Mouse (Mus musculus): ENCODE measurements around the gene Capn9. TPM values are rescaled to one million over a fixed set of nuclear protein-coding genes. Genes with fewer than 3 reads are reported as not detected.
A peak's percentile ranks its signal among the peaks of the same experiment; 100 is the strongest.

Gene Capn9
- polyA plus RNA-seq, 1 experiment: not detected

DNA sequence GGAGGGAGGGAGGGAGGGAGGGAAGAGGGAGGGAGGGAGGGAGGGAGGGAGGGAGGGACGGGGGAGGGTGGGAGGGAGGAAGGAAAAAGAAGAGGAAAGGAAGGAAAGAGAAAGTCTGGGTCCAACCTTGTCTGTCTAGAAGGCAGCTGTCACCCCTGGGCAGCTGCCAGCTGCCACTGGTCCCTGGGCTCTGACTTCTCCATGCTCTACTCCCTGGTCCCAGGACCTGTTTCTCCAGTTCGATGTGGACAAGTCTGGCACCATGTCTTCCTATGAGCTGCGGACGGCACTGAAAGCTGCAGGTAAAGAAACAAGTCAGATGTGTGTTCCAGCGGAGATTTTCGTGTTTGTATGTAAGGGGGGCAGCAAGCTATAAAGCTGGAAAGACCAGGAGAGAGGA lies 38.4 kb downstream of the Capn9 start:
- WGBS: 74% methylated on average over 5 of the region's 6 CpGs
- H3K4me1 ChIP-seq (ENCODE audit: control insufficient read depth, insufficient read depth, low read length): no peaks in the 10 kb centered on the region
- no peak for TF ChIP-seq CTCF (IDR thresholded peaks at IDR 0.05; ENCODE audit: control insufficient read depth, insufficient read depth, low read length)
- TF ChIP-seq POLR2A (IDR thresholded peaks at IDR 0.05; ENCODE audit: borderline replicate concordance, control insufficient read depth, low read depth, low read length): no peak
- H3K27ac ChIP-seq (ENCODE audit: control insufficient read depth, insufficient read depth, low read depth, low read length, poor library complexity): no peak overlapping the region
- H3K4me3 ChIP-seq (replicated peaks; ENCODE audit: control insufficient read depth, low read depth, low read length): no peak overlapping the region

DNA sequence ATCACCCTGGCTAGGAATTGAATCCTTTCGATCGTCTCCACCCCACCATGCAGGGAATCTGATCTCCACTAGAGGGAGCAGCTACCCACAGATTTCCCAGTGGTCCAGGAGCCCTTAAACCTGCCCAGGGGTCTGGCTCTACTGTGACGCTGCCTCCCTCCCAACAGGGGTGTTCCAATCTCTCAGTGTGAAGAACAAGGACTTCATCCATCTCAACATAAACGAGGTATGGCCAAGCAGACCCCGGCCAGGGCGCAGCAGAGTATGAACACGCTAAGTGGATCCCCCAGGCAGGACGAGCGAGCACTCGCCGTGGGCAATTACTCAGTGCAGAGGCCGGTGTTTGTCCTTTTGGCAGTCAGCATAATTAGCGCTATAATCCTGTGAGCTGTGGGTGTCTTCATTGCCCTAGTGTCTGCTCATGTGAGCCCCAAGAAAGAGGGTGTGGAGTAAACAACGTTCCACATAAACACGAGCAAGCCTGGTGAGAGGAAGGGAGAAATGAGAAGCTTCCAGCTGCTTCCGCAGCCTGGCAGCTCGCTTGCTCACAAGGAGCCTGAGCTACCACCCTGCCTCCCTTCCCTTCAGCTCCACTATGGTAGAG lies 41.5 kb downstream of the Capn9 start:
- no peak overlapping the region for H3K27ac ChIP-seq (ENCODE audit: control insufficient read depth, insufficient read depth, low read depth, low read length, poor library complexity)
- 7% methylated on average over 17 of the region's 17 CpGs for WGBS
- H3K4me3 ChIP-seq (replicated peaks; ENCODE audit: control insufficient read depth, low read depth, low read length): peak overlapping the region; percentile 13
- no peaks in the 10 kb centered on the region for H3K4me1 ChIP-seq (ENCODE audit: control insufficient read depth, insufficient read depth, low read length)
- no peak for TF ChIP-seq POLR2A (IDR thresholded peaks at IDR 0.05; ENCODE audit: borderline replicate concordance, control insufficient read depth, low read depth, low read length)
- peak; percentile 76 for TF ChIP-seq CTCF (IDR thresholded peaks at IDR 0.05; ENCODE audit: control insufficient read depth, insufficient read depth, low read length)

DNA sequence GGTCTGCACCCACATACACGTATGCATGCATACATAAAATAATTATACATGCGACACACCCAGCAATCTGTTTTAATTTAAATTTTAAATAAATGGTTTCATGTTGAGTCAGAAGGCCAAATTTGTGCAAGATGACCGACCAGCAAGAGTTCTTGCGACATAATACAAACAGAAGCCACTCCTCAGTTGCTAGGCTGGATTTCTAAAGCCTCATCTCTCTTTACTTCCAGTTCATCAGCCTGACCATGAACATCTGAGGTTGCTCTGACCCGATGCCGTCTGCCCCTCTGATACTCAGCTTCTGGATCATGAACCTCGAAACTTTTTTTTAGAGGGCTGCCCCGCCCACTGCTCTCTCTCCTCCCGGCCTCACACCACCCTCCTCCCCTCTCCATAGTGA lies 42.3 kb downstream of the Capn9 start:
- H3K4me1 ChIP-seq (ENCODE audit: control insufficient read depth, insufficient read depth, low read length): no peaks in the 10 kb centered on the region
- 47% methylated on average over 9 of the region's 9 CpGs for WGBS
- TF ChIP-seq POLR2A (IDR thresholded peaks at IDR 0.05; ENCODE audit: borderline replicate concordance, control insufficient read depth, low read depth, low read length) (no peak), CTCF (IDR thresholded peaks at IDR 0.05; ENCODE audit: control insufficient read depth, insufficient read depth, low read length) (no peak)
- H3K27ac ChIP-seq (ENCODE audit: control insufficient read depth, insufficient read depth, low read depth, low read length, poor library complexity): no peak overlapping the region
- H3K4me3 ChIP-seq (replicated peaks; ENCODE audit: control insufficient read depth, low read depth, low read length): no peak overlapping the region

DNA sequence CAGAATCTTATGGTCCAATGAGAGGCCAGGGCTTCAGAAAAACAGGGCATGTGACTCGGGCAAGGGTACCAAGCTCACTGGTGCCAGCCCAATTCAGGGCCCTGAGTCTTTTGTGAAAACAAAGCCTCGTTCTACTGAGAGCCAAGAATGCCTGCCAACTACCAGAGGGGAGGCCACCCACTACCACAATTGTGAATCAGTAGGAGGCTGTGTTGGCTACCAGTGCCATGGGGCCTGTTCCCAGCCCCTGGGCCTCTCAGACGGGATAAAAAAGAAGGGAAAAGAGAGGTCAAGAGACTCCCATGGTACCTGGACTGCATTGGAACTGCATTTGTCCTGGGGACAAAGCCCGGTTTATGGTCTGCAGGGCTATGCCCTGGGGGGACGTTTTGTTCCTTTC lies 45.3 kb downstream of the Capn9 start:
- no peak overlapping the region for H3K4me3 ChIP-seq (replicated peaks; ENCODE audit: control insufficient read depth, low read depth, low read length)
- no peak overlapping the region for H3K27ac ChIP-seq (ENCODE audit: control insufficient read depth, insufficient read depth, low read depth, low read length, poor library complexity)
- TF ChIP-seq POLR2A (IDR thresholded peaks at IDR 0.05; ENCODE audit: borderline replicate concordance, control insufficient read depth, low read depth, low read length) (no peak), CTCF (IDR thresholded peaks at IDR 0.05; ENCODE audit: control insufficient read depth, insufficient read depth, low read length) (no peak)
- 65% methylated on average over 5 of the region's 5 CpGs for WGBS
- no peaks in the 10 kb centered on the region for H3K4me1 ChIP-seq (ENCODE audit: control insufficient read depth, insufficient read depth, low read length)

DNA sequence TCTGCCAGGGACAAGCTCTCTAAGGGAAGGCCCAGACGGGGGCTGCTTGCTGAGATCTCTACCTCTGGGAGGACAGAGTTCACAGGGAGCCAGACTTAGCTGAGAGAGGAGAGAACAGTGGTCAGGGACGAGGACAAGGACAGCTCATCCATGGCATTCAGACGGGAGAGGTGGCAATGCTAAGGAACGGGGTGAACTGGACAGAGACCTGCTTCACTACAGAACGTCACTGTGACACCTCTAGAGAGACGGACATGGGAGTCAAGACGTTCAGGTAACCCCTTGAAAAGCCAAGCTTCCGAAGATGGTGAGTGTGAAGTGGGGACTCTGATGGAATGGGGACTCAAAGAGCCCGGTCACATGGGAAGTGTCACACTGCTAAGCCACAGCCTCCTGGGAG lies 50.3 kb downstream of the Capn9 start:
- TF ChIP-seq POLR2A (IDR thresholded peaks at IDR 0.05; ENCODE audit: borderline replicate concordance, control insufficient read depth, low read depth, low read length): no peak
- no peak for TF ChIP-seq CTCF (IDR thresholded peaks at IDR 0.05; ENCODE audit: control insufficient read depth, insufficient read depth, low read length)
- no peaks in the 10 kb centered on the region for H3K4me1 ChIP-seq (ENCODE audit: control insufficient read depth, insufficient read depth, low read length)
- WGBS: 82% methylated on average over 9 of the region's 9 CpGs
- no peak overlapping the region for H3K27ac ChIP-seq (ENCODE audit: control insufficient read depth, insufficient read depth, low read depth, low read length, poor library complexity)
- no peak overlapping the region for H3K4me3 ChIP-seq (replicated peaks; ENCODE audit: control insufficient read depth, low read depth, low read length)

DNA sequence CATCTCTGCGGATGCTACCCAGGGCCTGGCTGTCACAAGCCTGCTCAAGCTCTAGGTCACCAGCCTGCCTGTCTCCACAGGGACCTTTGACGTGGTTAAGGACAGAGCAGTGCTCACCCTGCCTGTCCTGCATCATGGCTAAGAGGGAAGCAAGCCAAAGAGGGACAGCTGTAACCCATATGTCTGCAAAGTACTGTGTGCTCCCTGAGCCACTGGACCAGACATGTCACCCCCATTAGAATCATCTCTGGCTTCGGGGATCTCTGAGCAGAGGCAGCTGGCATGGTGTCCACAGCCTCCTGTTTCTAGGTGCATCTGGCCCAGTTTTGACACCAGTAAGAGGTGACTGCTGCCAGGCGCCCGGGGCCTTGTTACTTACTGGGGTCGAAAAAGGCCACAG lies 54.6 kb downstream of the Capn9 start:
- Histone ChIP-seq H3K4me1 (ENCODE audit: control insufficient read depth, insufficient read depth, low read length) (no peaks in the 10 kb centered on the region), H3K27ac (ENCODE audit: control insufficient read depth, insufficient read depth, low read depth, low read length, poor library complexity) (no peak overlapping the region), H3K4me3 (replicated peaks; ENCODE audit: control insufficient read depth, low read depth, low read length) (no peak overlapping the region)
- no peak for TF ChIP-seq POLR2A (IDR thresholded peaks at IDR 0.05; ENCODE audit: borderline replicate concordance, control insufficient read depth, low read depth, low read length)
- no peak for TF ChIP-seq CTCF (IDR thresholded peaks at IDR 0.05; ENCODE audit: control insufficient read depth, insufficient read depth, low read length)
- WGBS: 82% methylated on average over 6 of the region's 6 CpGs

DNA sequence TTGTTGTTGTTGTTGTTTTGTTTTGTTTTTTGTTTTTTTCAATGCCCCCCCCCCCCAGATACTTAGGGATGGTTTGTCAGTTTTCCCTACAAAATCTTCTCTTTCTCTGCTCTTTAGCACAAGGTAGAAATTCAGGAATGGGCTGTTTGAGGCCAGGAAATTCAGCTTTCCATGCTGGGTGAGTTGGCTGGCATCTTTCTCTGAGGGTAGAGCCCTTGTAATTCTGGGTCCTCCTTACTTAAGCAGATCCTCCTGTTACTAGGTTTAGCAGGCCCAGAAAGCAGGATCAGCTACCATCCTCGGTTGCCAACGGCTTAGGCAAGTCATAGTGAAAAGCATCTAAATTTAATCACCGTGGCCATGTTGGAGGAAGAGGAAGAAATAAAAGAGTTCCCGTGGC lies 55.0 kb downstream of the Capn9 start:
- Histone ChIP-seq H3K4me1 (ENCODE audit: control insufficient read depth, insufficient read depth, low read length) (no peaks in the 10 kb centered on the region), H3K4me3 (replicated peaks; ENCODE audit: control insufficient read depth, low read depth, low read length) (no peak overlapping the region), H3K27ac (ENCODE audit: control insufficient read depth, insufficient read depth, low read depth, low read length, poor library complexity) (no peak overlapping the region)
- TF ChIP-seq CTCF (IDR thresholded peaks at IDR 0.05; ENCODE audit: control insufficient read depth, insufficient read depth, low read length): no peak
- no peak for TF ChIP-seq POLR2A (IDR thresholded peaks at IDR 0.05; ENCODE audit: borderline replicate concordance, control insufficient read depth, low read depth, low read length)
- 36% methylated on average over 4 of the region's 4 CpGs for WGBS

DNA sequence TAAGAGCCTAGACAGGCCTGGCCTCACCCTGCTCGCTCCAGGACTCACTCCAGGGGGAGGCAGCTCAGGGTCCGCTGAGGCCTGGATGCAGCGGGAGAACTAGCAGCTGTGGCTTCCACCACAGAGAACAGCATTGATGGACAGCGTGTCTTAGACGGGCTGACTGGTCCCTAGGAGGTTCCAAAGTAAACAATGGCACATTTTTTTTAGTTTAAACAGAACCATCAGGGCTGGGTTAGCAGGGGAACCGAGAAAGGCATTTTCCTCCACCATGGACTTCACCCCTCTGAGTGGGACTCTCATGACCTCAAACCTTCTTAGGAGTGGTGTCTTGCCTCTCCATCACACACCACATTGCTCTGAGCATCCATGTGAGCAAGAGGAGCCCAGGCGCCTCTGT lies 56.1 kb downstream of the Capn9 start:
- no peaks in the 10 kb centered on the region for H3K4me1 ChIP-seq (ENCODE audit: control insufficient read depth, insufficient read depth, low read length)
- TF ChIP-seq CTCF (IDR thresholded peaks at IDR 0.05; ENCODE audit: control insufficient read depth, insufficient read depth, low read length) (no peak), POLR2A (IDR thresholded peaks at IDR 0.05; ENCODE audit: borderline replicate concordance, control insufficient read depth, low read depth, low read length) (no peak)
- no peak overlapping the region for H3K4me3 ChIP-seq (replicated peaks; ENCODE audit: control insufficient read depth, low read depth, low read length)
- no peak overlapping the region for H3K27ac ChIP-seq (ENCODE audit: control insufficient read depth, insufficient read depth, low read depth, low read length, poor library complexity)
- 67% methylated on average over 7 of the region's 7 CpGs for WGBS
